Mouse (Mus musculus): Measurements from ENCODE around the gene Wwox.

Gene Wwox

GRCm38 (mm10) chr8:115143530-115144320 lies 704.3 kb downstream of the Wwox start:
- DNase-seq (ENCODE audit: extremely low spot score, low read depth, low spot score): no peak

DNA sequence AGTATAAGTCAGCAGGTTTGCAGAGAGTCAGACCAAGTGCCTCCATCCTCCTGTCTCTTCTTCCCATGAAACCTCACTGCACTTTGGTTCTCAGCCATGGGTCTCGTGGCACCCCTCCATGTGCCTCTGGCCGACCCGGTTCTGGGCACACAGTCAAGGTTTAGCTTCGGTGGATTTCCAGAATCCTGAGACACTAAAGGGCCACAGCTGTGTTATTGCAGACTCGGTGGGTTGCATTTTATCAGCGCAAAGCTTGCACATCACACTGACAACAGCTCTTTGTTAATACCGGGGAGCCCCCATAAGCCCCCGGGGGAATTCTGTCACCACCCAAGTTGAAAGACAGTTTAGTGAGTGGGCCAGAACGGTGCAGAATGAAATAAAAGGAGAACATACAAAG lies 707.6 kb downstream of the Wwox start:
- DNase-seq (ENCODE audit: extremely low spot score, low read depth, low spot score): no peak

GRCm38 (mm10) chr8:115150446-115151109 lies 711.1 kb downstream of the Wwox start:
- DNase-seq (ENCODE audit: extremely low spot score, low read depth, low spot score): no peak

GRCm38 (mm10) chr8:115151416-115151815 lies 712.0 kb downstream of the Wwox start:
- DNase-seq (ENCODE audit: extremely low spot score, low read depth, low spot score): no peak

- DNase-seq (ENCODE audit: extremely low spot score, low read depth, low spot score): no peak
Measured at GRCm38 (mm10) chr8:115154096-115154495, 714.6 kb downstream of the Wwox start.

- DNase-seq (ENCODE audit: extremely low spot score, low read depth, low spot score): no peak
Measured at GRCm38 (mm10) chr8:115156142-115156541, 716.7 kb downstream of the Wwox start.

DNA sequence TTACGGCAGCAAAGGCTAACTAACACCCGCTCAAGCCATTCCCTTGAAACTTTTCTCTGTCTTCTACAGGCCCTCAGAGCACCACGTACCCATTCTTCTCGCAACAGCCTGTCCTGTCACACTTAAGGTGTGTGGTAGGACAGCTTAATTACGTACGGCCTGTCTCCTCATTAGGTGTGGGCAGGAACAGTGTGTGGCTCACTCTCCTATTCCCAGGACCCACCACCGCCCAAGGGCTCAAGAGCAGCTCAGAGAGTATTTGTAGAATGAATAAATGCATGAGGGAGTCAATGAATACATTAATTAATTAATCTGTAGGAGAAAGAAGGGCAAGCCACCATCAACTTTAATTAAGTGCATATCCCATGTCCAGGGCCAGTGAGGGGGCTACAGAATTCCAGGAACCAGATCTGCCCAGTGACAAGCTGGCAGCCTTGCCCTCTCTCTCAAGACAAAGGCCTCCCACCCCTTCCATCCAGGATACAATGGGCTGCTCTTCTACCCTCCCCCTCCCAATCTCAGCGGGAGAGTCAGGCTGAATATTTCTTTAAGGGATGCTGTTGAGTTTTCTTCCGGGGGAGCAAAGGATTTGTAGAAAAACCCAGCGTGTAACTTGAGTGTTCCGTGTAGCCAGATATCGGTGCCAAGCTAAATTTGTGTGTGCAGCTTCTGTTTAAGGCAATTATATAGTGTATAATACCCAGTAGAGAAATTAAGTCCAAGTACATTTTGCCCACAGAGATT lies 718.7 kb downstream of the Wwox start:
- no peak for DNase-seq (ENCODE audit: extremely low spot score, low read depth, low spot score)

DNA sequence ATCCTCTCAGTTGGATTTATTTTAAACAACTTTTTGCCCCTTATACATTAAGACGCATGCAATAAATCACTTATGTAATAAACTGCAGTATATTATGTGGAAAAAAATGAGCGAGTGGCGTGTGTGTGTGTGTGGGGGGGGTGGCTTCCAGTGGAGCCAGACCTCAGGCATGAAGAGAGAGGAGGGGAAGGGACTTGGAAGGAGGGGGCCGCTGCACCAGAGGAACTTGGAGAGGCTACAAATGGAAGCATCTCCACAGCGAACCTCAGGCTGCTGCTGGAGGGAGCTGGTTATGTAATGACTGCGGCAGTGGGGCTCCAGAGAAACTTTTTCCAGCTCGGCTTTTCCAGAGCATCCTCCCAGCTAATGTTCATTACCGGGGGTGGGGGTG lies 719.3 kb downstream of the Wwox start:
- DNase-seq (ENCODE audit: extremely low spot score, low read depth, low spot score): no peak

DNA sequence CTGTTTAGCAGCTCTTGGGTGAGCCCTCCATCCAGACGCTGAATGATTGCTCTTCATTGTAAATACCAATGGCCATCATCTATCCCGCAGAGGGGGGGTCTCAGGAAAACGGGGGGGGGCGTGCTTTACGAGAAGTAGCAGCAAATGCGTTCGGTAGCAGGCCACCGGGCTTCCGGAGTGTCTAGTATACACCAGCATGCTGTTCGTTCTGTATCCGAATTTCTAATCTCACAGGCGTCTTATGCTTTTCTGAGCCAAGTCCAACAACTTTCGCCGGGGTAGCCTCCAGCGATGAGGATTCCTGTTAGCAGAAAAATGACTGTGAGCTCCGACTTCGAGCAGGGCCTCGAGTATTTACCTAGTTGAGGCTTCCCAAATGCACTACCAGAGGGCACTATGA lies 719.8 kb downstream of the Wwox start:
- DNase-seq (ENCODE audit: extremely low spot score, low read depth, low spot score): no peak

- DNase-seq (ENCODE audit: extremely low spot score, low read depth, low spot score): no peak
Measured at GRCm38 (mm10) chr8:115159711-115160374, 720.4 kb downstream of the Wwox start.

- no peak for DNase-seq (ENCODE audit: extremely low spot score, low read depth, low spot score)
Measured at GRCm38 (mm10) chr8:115160407-115160806, 721.0 kb downstream of the Wwox start.

DNA sequence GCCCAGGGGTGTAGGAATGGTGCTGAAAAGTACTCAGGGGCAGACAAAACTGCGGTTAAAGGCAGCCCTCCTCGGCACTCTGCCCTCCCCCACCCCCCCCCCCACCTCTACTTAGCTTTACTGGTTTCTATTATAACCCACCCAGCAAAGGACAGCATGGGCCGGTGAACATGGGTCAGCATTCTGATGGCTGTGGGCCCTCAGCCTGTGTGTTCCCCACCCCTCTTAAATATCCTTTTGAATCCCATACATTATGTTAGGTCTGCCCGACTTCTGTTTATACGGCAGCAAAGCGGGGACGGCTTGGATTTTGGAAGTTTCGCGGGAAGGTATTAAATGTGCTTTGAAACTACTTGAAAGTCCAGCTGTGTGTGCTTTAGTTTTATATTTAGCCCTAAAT lies 722.1 kb downstream of the Wwox start:
- DNase-seq (ENCODE audit: extremely low spot score, low read depth, low spot score): no peak

GRCm38 (mm10) chr8:115164872-115165271 lies 725.4 kb downstream of the Wwox start:
- no peak for DNase-seq (ENCODE audit: extremely low spot score, low read depth, low spot score)

DNA sequence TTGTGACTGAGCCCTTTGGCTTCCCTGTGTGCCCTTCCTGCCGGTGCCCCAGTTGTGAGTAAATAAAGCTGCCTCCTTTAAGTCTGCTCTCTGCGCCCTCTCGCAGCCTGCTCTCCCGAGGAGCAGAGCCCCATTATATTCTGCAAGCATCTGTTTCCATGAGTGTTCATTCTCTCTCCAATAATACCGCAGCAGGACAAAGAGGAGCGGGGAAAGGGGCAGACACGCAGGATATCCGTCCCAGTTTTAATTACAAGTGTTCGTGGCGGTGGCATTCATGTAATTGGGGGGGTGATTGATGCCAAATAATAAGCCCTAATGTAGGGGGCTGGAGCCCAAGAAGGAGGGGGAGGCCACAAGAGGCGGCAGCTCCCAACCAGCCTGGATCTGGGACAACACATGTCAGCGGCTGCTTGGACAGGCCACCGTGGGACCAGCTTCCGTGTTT lies 734.2 kb downstream of the Wwox start:
- no peak for DNase-seq (ENCODE audit: extremely low spot score, low read depth, low spot score)

DNA sequence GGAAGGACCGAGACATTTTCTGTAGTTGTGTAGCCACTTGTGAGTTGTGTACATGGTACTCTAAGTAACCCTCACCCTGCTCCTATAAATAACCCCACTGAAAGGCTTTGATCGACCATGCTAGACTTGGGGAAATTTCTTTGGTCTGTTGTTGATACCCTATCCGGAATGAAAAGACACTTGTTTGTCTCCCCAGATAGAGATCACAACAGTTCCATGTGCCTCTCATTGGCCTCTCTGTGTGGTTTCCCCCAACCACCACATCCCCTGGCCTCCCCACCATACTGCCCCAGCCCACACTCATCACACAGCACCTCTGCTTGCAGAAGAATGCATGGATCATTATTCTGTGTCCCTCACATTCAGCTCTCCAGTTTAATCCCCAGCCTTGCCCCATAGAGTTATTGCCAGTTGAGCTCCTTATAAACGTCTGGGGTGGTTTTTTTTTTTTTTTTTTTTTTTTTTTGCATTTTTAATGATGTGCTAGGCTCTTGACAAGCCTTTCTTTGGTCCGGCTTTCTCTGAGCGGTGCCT lies 746.0 kb downstream of the Wwox start:
- DNase-seq (ENCODE audit: extremely low spot score, low read depth, low spot score): no peak

DNA sequence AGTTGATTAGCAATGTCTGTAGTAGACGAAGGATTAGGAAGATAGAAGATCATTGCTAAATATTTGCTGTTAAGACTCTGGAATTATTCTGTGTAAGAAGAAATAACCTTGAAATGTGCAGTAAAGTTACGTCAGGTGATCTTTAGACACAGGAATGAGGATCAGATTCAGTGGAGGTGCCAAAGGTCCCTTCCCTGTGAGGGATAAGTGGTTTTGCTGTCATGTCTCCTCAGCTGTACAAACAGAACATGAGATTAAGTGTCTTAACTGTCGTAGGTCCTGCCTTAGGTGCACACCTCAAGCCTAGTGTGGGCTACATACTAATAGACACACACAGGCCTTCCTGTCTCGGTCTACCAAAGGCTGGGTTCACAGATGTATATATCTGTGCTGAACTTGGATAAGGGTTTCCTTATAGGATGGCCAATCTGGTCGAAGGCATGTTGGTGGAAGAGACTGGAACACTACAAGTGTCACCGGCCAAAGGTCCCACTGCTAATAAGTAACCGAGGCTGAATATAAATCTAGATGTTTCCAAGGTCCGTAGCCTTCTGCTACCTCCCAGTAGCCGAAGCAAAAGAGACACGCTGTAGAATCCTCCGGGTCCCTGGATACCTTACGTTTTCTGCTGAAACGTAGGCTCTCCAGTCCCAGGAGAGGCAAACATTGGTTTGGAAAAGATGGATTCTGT lies 746.8 kb downstream of the Wwox start:
- no peak for DNase-seq (ENCODE audit: extremely low spot score, low read depth, low spot score)

DNA sequence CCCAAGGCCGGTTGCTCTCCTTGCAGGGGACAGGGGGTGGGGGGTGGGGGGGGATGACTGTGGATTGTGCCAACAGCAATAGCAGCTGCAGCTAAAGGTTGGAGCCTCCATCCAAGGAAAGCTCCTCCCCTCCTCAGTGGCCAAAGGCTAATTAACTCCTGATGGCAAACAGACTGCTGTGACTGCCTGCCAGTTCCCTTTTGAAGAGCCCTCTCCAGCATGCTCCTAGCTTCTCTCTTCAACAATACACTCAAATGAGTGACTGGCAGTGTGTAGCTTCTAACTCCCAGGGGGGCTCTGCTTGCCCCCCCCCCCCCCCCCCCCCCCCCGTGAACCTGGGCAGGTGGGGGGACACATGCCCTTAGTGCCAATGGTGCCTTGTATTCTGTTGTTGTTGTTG lies 747.4 kb downstream of the Wwox start:
- no peak for DNase-seq (ENCODE audit: extremely low spot score, low read depth, low spot score)

DNA sequence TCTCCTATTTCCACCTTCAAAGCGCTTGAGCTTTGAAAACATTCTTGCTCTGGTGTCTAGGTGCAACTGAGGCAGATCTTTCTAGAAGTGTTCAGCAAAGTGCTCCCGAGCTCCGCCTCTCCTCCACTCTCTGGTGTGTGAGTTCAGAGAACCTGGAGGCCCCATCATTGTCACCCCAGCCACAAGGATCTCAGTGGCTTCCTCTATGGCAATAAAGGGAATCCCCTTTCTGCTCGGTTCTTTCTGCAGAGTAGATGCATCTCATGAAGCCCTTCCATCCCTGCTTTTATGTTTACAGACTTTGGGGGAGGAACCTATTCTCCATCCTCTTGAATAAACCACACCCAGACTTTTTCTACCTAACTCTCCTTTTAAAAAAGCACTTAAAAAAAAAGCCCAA lies 749.0 kb downstream of the Wwox start:
- no peak for DNase-seq (ENCODE audit: extremely low spot score, low read depth, low spot score)

DNA sequence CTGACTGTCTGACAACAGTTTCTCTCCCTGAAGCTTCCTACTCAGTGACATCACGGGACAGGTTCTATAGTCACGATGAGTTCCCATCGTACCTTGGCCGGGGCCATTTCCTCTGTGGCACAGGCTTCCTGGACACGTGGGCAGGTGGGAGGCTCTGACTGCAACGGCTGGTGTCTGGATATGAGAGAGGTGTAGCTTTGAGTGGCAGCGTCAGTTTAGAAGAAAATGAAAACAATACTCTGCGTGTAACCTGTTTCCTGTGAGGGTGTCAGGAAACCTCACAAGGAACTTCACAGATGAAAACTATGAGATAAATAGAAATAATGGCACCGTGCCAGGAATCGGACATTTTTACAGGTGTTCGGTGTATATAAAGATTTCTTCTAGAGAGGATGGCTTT lies 750.4 kb downstream of the Wwox start:
- no peak for DNase-seq (ENCODE audit: extremely low spot score, low read depth, low spot score)

- no peak for DNase-seq (ENCODE audit: extremely low spot score, low read depth, low spot score)
Measured at GRCm38 (mm10) chr8:115193767-115194166, 754.3 kb downstream of the Wwox start.

Data from hindlimb bud, embryonic 11.5 days (tissue).